Mouse (Mus musculus) naive thymus-derived CD4-positive, alpha-beta T cell, adult 5 months (primary cell): ENCODE results near the gene A630001G21Rik. TPM values are rescaled to one million over a fixed set of nuclear protein-coding genes. Genes with fewer than 3 reads are reported as not detected.

Experiments
- polyA plus RNA-seq: library from polyadenylated mRNA; unstranded; fragments of 100-300 nt; shearing (Covaris generic); gene quantifications from one replicate; pipeline ENCODE4 v1.2.1, GENCODE M21; 2017

A630001G21Rik gene
- polyA plus RNA-seq = 16.9 TPM

DNA sequence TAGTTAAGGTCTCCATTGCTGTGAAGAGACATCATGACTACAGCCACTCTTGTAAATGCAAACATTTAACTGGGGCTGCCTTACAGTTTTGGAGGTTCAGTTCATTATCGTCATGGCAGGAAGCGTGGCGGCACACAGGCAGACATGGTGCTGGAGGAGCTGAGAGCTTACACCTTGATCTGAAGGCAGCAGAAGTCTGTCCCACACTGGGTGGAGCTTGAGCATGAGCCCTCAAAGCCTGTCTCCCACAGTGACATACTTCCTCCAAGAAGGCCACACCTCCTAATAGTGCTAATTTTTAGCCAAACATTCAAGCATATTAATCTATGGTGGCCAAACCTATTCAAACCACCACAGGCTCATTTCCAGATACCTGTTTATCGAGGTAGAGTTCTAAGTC, at the start of gene A630001G21Rik:
A630001G21Rik (minus strand) TSS at position 208 of the 400 bp plus-strand sequence.

GRCm38 (mm10) chr1:85793208-85794105, 15.0 kb upstream of the A630001G21Rik start, which contains the start of gene Cab39:
Gene Cab39, plus strand, starts transcription at chr1:85793441.

Other genes starting within 250 kb of the A630001G21Rik start
- gene G530012D18Rik, start 203.0 kb downstream of the A630001G21Rik start, polyA plus RNA-seq = not detected
- gene Sp110, start 179.8 kb downstream of the A630001G21Rik start, polyA plus RNA-seq = 193 TPM
- 27.1 TPM for gene Sp140, start 178.3 kb downstream of the A630001G21Rik start, polyA plus RNA-seq
- gene Sp100, start 128.7 kb downstream of the A630001G21Rik start, polyA plus RNA-seq = 698 TPM
- gene Cab39, start 14.8 kb upstream of the A630001G21Rik start, polyA plus RNA-seq = 176 TPM
- gene Itm2c, start 115.6 kb upstream of the A630001G21Rik start, polyA plus RNA-seq = 156 TPM
- gene 4933407L21Rik, start 149.8 kb upstream of the A630001G21Rik start, polyA plus RNA-seq = not detected
- gene Gpr55, start 182.4 kb upstream of the A630001G21Rik start, polyA plus RNA-seq = not detected
- gene Spata3, start 238.2 kb upstream of the A630001G21Rik start, polyA plus RNA-seq = not detected